Mouse (Mus musculus) cerebellum, adult 18-20 months (tissue): ENCODE data around the gene Drosha.
"Not testable (repeated sequence)": the region's sequence is repeated elsewhere in the genome, so short reads cannot be mapped to it uniquely, and the experiment has no call there.

Source experiments
- DNase-seq, 2 experiments: peaks; one replicate each; pipeline ENCODE4 v3.0.0; 2021

Gene Drosha

DNA sequence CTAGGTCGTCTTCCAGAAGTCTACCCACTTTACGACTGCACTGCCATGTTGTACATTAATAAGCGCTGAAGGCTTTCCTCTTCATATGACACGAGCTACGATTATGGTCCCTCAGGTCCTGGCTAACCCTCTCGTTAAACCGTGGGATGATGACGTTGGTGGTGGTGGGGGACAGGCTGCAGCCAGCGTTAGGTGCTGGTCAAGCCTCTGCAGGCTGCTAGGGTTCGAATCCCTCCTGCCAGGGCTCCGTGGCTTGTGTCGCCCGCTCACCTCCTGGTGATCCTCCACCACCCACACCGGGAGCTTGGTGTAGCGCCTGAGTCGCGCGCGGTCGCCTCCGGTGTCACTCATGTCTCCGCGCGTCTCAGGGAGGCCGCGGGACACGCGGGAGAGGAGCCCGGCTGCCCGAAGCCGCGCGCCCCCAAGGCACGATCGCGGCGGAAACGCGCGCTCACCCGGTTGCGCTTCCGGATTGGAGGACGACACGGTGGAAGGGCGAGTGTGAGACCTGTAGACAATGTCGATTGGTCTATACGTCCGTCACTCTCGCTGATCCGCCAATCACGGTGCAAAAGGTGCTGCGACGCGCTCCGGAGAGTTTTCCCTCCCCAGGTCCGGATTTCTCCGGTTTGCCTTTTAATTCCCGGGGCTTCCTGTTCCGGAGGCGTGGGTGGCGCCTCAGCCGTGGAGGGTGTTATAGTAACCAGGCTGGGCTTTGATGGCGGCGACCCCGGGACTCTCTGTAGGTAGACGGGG, at the start of gene Drosha, which contains the start of gene 6030458C11Rik:
TSS of gene Drosha (plus strand) at position 619 of the 756 bp plus-strand sequence.
TSS of gene 6030458C11Rik (minus strand) at position 453 of the 756 bp plus-strand sequence.
- peak; percentile 98 to 99 for DNase-seq

GRCm38 (mm10) chr15:12781296-12781695, 43.3 kb upstream of the Drosha start:
- no peak for DNase-seq

DNA sequence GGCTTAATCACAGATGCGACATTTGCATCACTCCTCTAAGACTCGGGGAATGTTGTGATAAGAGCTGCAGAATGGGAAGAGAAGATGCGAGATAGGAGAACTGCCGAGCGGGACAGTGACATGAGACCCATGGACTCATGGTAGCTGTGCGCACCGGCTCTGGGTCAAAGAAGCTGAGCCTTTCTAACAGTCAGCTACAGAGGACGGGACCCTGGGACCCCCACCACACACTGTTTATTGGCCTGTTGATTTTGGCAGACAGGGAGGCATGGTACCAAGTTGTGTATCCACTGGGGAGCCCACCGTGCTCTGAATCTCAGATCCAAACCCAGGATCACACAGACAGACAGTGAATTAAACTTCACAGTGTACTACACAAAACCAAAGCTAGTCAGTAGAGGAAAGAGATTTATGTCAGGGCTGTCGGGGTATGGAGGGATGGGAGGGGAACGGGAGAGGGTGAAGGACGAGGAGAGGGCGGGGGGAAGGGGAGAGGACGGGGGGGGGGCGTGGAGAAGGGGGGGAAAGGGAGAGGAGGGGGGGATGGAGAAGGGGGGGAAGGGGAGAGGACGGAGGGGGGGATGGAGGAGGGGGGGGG, 42.8 kb upstream of the Drosha start:
- no peak for DNase-seq

DNA sequence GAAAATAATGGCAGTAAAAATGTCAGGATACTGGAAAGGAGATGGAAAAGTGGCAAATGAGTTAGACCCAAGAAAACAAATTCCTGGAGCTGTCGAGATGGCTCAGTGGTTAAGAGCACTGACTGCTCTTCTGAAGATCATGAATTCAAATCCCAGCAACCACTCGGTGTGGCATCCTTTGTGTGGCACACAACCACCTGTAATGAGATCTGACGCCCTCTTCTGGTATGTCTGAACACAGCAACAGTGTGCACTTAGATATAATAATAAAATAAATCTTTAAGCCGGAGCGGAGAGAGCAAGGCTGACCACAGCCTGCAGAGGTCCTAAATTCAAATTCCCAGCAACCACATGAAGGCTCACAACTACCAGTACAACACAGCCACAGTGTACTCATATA, 36.1 kb upstream of the Drosha start:
- DNase-seq: no peak

DNA sequence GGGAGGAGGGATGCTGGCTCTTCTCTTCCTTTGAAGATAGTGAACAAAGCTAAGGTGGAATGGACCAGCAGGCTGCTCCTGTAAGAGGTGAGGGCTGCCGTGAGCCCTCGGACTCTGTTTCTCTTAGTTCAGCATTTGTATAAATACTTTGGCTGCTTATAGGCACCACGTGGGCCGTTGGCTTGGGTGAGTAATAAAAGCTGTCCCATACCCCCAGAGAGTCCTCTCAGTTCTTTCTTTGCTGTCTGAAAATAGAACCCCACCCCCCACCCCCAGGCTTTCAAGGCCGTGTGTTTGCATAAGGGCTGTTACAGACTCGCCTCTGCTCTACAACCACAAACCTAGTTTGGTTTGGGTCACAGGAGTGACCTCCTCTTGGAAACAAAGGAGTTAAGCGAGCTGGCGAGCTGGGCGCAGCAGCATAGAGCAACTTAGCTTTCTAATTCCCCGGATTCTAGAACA, 35.2 kb upstream of the Drosha start:
- no peak for DNase-seq

DNA sequence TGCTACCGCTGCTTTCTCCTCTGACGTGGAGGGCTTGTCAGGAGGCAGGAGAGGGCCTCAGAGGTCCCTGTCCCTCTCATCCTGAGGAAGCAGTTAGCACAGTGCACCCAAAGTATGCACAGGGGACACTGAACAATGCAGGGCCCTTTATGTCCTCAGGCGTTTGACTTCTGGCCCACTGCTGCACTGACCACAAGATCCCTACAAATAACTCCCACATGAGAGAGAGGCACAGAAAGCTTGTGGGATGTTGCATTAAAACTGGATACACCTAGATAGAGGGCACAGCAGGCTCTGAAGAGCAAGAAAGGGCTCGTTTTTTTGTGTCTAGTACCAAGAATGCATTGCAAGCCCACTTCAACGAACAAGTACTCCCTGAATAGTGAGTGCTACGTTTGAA, 30.3 kb upstream of the Drosha start:
- no peak for DNase-seq

DNA sequence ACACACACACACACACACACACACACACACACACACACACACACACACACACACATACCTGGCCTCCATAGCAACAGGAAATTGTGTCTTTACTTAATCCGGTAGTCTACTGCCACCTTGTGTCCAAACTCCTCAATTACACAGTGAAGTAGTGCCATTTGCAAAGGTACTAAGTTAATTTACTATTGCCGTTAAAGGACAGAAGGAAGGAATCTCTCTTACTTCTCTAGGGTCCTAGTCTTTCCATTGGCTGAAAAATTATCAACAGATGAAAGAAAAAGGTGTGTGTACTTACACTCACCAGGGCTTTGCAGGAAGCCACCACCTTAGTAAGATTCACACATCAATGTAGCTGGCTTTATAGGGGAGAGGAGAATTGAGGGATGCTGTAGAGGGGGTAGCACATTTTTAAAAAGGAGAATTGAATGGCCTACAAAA, 29.1 kb upstream of the Drosha start:
- DNase-seq: peak; percentile 62 to 63

GRCm38 (mm10) chr15:12795909-12796470, 28.6 kb upstream of the Drosha start:
- DNase-seq: no peak

- DNase-seq: no peak
Measured at GRCm38 (mm10) chr15:12798043-12798442, 26.6 kb upstream of the Drosha start.

- DNase-seq: no peak
Measured at GRCm38 (mm10) chr15:12800405-12801141, 24.0 kb upstream of the Drosha start.

DNA sequence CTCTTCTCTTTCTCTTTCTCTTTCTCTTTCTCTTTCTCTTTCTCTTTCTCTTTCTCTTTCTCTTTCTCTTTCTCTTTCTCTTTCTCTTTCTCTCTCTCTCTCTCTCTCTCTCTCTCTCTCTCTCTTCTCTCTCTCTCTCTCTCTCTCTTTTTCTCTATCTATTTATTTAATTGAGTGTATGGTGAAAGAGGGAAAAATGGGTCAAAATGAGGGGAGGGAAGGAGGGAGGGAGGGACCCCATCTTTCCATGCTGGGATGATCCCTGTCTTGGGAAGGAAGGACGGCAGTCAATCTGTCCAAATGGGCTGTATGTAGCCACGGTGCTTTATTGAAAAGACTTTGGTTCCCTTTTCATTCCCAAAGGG, 23.5 kb upstream of the Drosha start:
- DNase-seq: not testable (repeated sequence)

GRCm38 (mm10) chr15:12805071-12805470, 19.5 kb upstream of the Drosha start:
- no peak for DNase-seq

- DNase-seq: no peak
Measured at GRCm38 (mm10) chr15:12807088-12807487, 17.5 kb upstream of the Drosha start.

DNA sequence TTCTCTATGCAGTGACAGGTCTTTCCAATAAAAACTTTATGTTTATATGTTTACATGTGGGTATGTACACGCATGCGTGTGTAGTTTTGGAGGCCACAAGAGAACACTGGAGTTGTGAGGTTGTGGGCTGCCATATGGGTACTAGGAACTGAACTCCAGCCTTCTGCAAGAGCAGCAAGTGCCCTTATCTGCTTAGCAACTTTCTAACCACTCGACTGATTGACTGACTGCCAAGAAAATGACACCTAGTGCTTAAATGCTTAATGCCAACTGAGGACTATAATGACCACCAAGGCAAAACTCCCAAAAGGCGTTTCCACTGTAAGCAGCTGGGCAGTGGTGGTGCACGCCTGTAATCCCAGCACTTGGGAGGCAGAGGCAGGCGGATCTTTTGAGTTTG, 15.3 kb upstream of the Drosha start:
- no peak for DNase-seq

DNA sequence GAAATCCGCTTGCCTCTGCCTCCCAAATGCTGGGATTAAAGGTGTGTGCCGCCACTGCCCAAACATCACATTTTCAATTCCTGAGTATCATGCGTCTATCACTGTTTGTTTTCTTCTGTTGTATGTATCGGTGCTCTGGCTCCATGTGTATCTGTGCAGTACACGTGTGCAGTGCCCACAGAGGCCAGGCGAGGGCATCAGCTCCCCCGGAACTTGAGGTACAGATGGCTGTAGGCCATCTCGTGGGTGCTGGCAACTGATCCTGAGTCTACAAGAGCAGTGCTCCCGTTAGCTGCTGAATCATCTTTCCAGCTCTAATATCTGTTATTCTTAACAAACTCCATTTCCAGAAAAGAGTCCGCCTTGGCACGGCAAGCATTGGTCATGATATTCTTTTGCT, 12.0 kb upstream of the Drosha start:
- no peak for DNase-seq

DNA sequence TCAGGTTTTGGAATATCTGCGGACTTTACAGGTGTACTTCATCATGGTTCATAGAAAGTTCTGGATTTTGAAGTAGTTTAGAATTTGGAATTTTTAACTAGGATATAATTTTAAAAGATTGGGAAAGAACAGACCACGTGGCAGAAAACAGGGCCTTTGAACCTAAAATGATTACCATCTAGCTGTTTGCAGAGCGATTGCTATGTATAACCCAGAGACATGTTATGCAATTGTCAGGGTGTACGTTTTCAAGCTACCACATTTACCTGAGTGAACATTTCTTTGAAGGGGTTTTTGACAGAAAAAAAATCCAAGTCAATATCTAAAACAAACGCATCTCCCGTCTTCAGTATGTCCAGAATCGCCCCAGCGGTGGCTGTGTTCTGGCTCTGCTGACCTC, 7.0 kb upstream of the Drosha start:
- no peak for DNase-seq

- DNase-seq: no peak
Measured at GRCm38 (mm10) chr15:12822416-12823395, 1.9 kb upstream of the Drosha start.

DNA sequence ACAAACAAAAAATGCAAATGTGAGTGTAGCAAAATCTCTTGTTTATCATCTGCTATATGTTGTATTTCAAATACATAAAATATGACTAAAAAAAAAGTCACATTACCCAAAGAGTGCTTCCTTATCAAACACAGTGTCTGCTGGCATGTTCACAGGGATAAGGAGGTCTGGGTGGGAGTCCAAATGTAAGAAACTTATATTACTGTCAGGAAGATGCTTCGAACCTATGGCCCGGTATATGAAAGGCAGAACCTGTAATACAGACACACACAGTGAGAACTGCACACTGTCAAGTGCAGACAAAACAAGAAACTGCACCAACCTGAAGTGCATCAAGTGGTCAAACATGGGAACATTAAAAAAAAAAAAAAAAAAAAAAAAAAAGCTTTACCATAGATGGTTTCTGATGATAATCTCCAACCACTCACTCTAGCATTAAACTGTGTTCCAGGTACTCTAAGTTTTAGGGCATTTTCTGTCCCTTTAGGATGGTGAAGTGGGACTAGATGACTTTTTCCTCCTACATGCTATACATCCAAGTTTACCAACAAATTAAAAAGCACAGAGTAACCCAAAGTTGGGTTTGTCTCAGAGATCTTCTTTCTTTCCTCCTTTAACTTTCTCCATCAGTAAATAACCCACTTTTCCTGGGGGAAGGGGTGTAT, 1.0 kb upstream of the Drosha start:
- no peak for DNase-seq

DNA sequence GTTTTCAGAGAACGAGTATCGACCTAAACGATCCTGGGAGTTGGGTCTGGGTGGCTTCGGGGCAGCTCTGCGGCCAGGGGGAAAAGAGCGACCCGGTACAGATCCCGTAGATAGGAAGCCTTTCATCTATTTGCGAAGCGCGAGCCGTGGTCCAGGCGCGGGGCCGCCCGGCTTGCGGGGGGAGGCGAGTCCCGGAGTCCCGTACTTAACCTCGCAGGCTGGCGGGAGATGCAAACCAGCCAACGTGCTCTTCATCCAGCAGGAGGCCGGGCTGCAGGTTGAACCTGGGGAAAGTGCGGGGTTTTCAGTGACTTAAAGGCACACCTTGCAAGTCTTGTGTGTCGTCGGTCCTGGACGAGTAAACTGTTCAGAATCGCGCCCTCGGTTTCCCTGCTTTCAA, 350 bp downstream of the Drosha start:
- peak in 1 of 2 experiments; percentile 34 for DNase-seq

DNA sequence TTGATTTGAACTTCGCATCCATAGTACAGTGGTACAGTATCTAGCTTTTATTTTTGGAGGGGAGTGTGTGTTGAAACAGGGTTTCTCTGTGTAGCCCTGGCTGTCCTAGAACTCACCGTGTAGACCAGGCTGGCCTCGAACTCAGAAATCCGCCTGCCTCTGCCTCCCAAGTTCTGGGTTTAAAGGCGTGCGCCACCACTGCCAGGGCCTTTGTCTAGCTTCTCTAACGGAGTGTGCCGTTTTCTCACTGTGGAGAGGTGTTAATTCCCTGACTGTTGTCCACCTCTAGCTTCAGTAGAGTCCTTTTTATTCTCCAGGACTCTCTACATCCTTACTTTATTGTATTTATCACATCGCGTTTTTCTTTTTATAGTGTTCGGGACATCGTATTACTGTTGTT, 793 bp downstream of the Drosha start:
- DNase-seq: no peak

DNA sequence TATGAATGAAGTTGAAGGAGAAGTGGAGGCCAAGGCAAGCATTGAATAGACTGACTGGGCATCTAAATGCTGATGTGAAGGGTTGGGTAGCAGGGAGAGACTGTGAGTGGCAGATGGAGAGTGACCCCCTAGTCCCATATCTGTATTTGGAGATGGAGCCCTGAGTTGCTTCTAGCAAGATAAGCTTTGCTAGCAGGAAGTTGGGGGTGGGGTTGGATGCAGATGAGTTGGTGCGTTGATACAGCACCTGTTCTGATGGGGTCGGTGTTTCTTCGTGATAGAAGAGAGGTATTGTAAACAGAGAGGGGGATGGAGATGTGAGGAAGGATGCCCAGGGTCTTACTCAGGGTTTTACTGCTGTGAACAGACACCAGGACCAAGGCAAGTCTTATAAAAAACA, 5.3 kb downstream of the Drosha start:
- DNase-seq: no peak

- DNase-seq: no peak
Measured at GRCm38 (mm10) chr15:12832599-12832998, 8.0 kb downstream of the Drosha start.
